Mouse (Mus musculus) right cerebral cortex, postnatal 25 days (tissue): Measurements from ENCODE around the gene Slc37a2.
"Not testable (repeated sequence)": the region's sequence is repeated elsewhere in the genome, so short reads cannot be mapped to it uniquely, and the experiment has no call there.

Experiments
- DNase-seq: peaks from one replicate; pipeline ENCODE4 v3.0.0; 2022

The Slc37a2 gene

GRCm38 (mm10) chr9:37255149-37255888, at the start of gene Slc37a2:
Gene Slc37a2 (minus strand): TSS chr9:37255738.
- peak; percentile 80 for DNase-seq

- no peak for DNase-seq
Measured at GRCm38 (mm10) chr9:37301720-37302119, 46.2 kb upstream of the Slc37a2 start.

- DNase-seq = not testable (repeated sequence)
Measured at GRCm38 (mm10) chr9:37300501-37300900, 45.0 kb upstream of the Slc37a2 start.

- DNase-seq = no peak
Measured at GRCm38 (mm10) chr9:37295586-37295985, 40.0 kb upstream of the Slc37a2 start.

GRCm38 (mm10) chr9:37266622-37267021, 11.1 kb upstream of the Slc37a2 start:
- no peak for DNase-seq

GRCm38 (mm10) chr9:37255889-37256225, 319 bp upstream of the Slc37a2 start:
- DNase-seq = no peak

- no peak for DNase-seq
Measured at GRCm38 (mm10) chr9:37254531-37255110, 917 bp downstream of the Slc37a2 start.

GRCm38 (mm10) chr9:37250631-37251030, 4.9 kb downstream of the Slc37a2 start:
- DNase-seq = no peak

- DNase-seq = no peak
Measured at GRCm38 (mm10) chr9:37249976-37250375, 5.6 kb downstream of the Slc37a2 start.

- no peak for DNase-seq
Measured at GRCm38 (mm10) chr9:37248381-37248906, 7.1 kb downstream of the Slc37a2 start.

- no peak for DNase-seq
Measured at GRCm38 (mm10) chr9:37247429-37247828, 8.1 kb downstream of the Slc37a2 start.

- DNase-seq = no peak
Measured at GRCm38 (mm10) chr9:37245810-37246209, 9.7 kb downstream of the Slc37a2 start.

GRCm38 (mm10) chr9:37245404-37245803, 10.1 kb downstream of the Slc37a2 start:
- no peak for DNase-seq

GRCm38 (mm10) chr9:37244600-37244999, 10.9 kb downstream of the Slc37a2 start:
- DNase-seq = no peak

GRCm38 (mm10) chr9:37242764-37243163, 12.8 kb downstream of the Slc37a2 start:
- DNase-seq = no peak

- DNase-seq = no peak
Measured at GRCm38 (mm10) chr9:37235951-37236737, 19.4 kb downstream of the Slc37a2 start.

- DNase-seq = no peak
Measured at GRCm38 (mm10) chr9:37232201-37233195, 23.0 kb downstream of the Slc37a2 start.

- no peak for DNase-seq
Measured at GRCm38 (mm10) chr9:37230486-37231195, 24.9 kb downstream of the Slc37a2 start.

GRCm38 (mm10) chr9:37229880-37230325, 25.6 kb downstream of the Slc37a2 start:
- peak; percentile 70 for DNase-seq

GRCm38 (mm10) chr9:37225581-37225980, 30.0 kb downstream of the Slc37a2 start:
- DNase-seq = no peak

GRCm38 (mm10) chr9:37220755-37221154, 34.8 kb downstream of the Slc37a2 start:
- no peak for DNase-seq
